14 mouse cellular contexts compared by ENCODE assay signal in genomic region chr4:41055111-41055510, GRCm38 (mm10). TPM values are rescaled to one million over a fixed set of nuclear protein-coding genes. Genes with fewer than 3 reads are reported as not detected.
DNase-seq lines count a peak whose midpoint lies in the region; ATAC-seq and TF ChIP-seq lines count a peak whose summit lies in the region.
"Had no signal": no experiment of that assay in that cellular context is flagged by ENCODE, and none has a peak within 500 bp of the region (broad histone marks: within the 10 kb centered on the region; RNA-seq: fewer than 3 reads in every experiment).

No protein-coding gene starts in this region.

- no peaks in the 10 kb centered on the region for H3K27me3 ChIP-seq in embryonic facial prominence, embryonic 13.5 days
- H3K27me3 ChIP-seq in embryonic facial prominence, embryonic 10.5 days (replicated peaks; ENCODE audit: low read depth, poor library complexity, severe bottlenecking) = no peaks in the 10 kb centered on the region
- H3K27me3 ChIP-seq in liver, embryonic 12.5 days (replicated peaks) = no peaks in the 10 kb centered on the region
- H3K27me3 ChIP-seq in stomach, postnatal 0 days (ENCODE audit: control insufficient read depth, insufficient read depth, low read length) = no peaks in the 10 kb centered on the region
- H3K27me3 ChIP-seq: hindbrain, embryonic 15.5 days had no signal

- peaks cover 10% of the 10 kb centered on the region for H3K4me1 ChIP-seq in embryonic facial prominence, embryonic 13.5 days
- H3K4me1 ChIP-seq in embryonic facial prominence, embryonic 10.5 days = peaks cover 11% of the 10 kb centered on the region
- peaks cover 48% of the 10 kb centered on the region for H3K4me1 ChIP-seq in liver, embryonic 12.5 days
- H3K4me1 ChIP-seq in stomach, postnatal 0 days (replicated peaks; ENCODE audit: control insufficient read depth, insufficient read depth) = peaks cover 3% of the 10 kb centered on the region; the same call in 1 of the 2 replicates

- H3K36me3 ChIP-seq in embryonic facial prominence, embryonic 13.5 days = no peaks in the 10 kb centered on the region
- no peaks in the 10 kb centered on the region for H3K36me3 ChIP-seq in embryonic facial prominence, embryonic 10.5 days (replicated peaks)
- no peaks in the 10 kb centered on the region for H3K36me3 ChIP-seq in liver, embryonic 12.5 days
- no peaks in the 10 kb centered on the region for H3K36me3 ChIP-seq in stomach, postnatal 0 days (ENCODE audit: control insufficient read depth, insufficient read depth, low read length)
- H3K36me3 ChIP-seq: hindbrain, embryonic 15.5 days had no signal

- H3K4me3 ChIP-seq in embryonic facial prominence, embryonic 13.5 days = no peak overlapping the region
- H3K4me3 ChIP-seq in embryonic facial prominence, embryonic 10.5 days = no peak overlapping the region
- H3K4me3 ChIP-seq in liver, embryonic 12.5 days = no peak overlapping the region
- H3K4me3 ChIP-seq in stomach, postnatal 0 days (ENCODE audit: low read depth, low read length) = no peak overlapping the region
- H3K4me3 ChIP-seq: hindbrain, embryonic 15.5 days; myocyte had no signal

- WGBS in embryonic facial prominence, embryonic 13.5 days = 53% methylated on average over 13 of the region's 13 CpGs
- WGBS in embryonic facial prominence, embryonic 10.5 days = 78% methylated on average over 13 of the region's 13 CpGs
- 63% methylated on average over 13 of the region's 13 CpGs for WGBS in liver, embryonic 12.5 days (ENCODE audit: insufficient replicate concordance)
- 39% methylated on average over 13 of the region's 13 CpGs for WGBS in stomach, postnatal 0 days

- TF ChIP-seq CTCF in stomach, postnatal 0 days (IDR thresholded peaks at IDR 0.05; ENCODE audit: low read depth) = no peak

- no peak for TF ChIP-seq EP300 in stomach, postnatal 0 days (optimal IDR thresholded peaks at IDR 0.05)

- peak; percentile 44 for ATAC-seq in embryonic facial prominence, embryonic 13.5 days (ENCODE audit: insufficient number of reproducible peaks, insufficient read depth, low FRiP score, low TSS enrichment, low read depth)
- no peak for ATAC-seq in liver, embryonic 12.5 days
- peak; percentile 51; the same call in 1 of the 2 replicates for ATAC-seq in stomach, postnatal 0 days (ENCODE audit: low FRiP score, low TSS enrichment)

- no peak overlapping the region for H3K4me2 ChIP-seq in embryonic facial prominence, embryonic 13.5 days
- 0 out of 2 replicates have a peak overlapping the region, but pooled peaks have one; percentile 5 for H3K4me2 ChIP-seq in liver, embryonic 12.5 days
- peak overlapping the region; percentile 5; the same call in 1 of the 2 replicates for H3K4me2 ChIP-seq in stomach, postnatal 0 days (replicated peaks; ENCODE audit: low read depth)
- H3K4me2 ChIP-seq: hindbrain, embryonic 15.5 days had no signal

- H3K9ac ChIP-seq in embryonic facial prominence, embryonic 13.5 days = no peak overlapping the region
- H3K9ac ChIP-seq in liver, embryonic 12.5 days = no peak overlapping the region
- no peak overlapping the region for H3K9ac ChIP-seq in stomach, postnatal 0 days (ENCODE audit: low read length)
- H3K9ac ChIP-seq: hindbrain, embryonic 15.5 days; liver, embryonic 14.5 days had no signal

- H3K27ac ChIP-seq in embryonic facial prominence, embryonic 13.5 days = no peak overlapping the region
- H3K27ac ChIP-seq in embryonic facial prominence, embryonic 10.5 days (replicated peaks) = no peak overlapping the region
- 0 out of 2 replicates have a peak overlapping the region, but pooled peaks have one; percentile 2 for H3K27ac ChIP-seq in liver, embryonic 12.5 days
- H3K27ac ChIP-seq in stomach, postnatal 0 days (replicated peaks) = 0 out of 2 replicates have a peak overlapping the region, but pooled peaks have one; percentile 2
- H3K27ac ChIP-seq: hindbrain, embryonic 15.5 days; liver, embryonic 14.5 days had no signal

- no peak for DNase-seq in embryonic facial prominence, embryonic 10.5 days (ENCODE audit: low spot score)
- DNase-seq in urinary bladder, postnatal 14 days (ENCODE audit: low spot score) = peak; percentile 74
- no peak for DNase-seq in urinary bladder, adult 2 months (ENCODE audit: low spot score)
- peak; percentile 58 for DNase-seq in stomach, postnatal 0 days (ENCODE audit: low spot score)
- no peak for DNase-seq in frontal cortex, postnatal 25 days (ENCODE audit: low spot score in 2 of 2)
- no peak for DNase-seq in frontal cortex, postnatal 14 days (ENCODE audit: low spot score in 2 of 2)
- DNase-seq: B cell, adult 2 months; cerebellum, adult 18-20 months had no signal

- no peaks in the 10 kb centered on the region for H3K9me3 ChIP-seq in embryonic facial prominence, embryonic 13.5 days
- H3K9me3 ChIP-seq in embryonic facial prominence, embryonic 10.5 days = no peaks in the 10 kb centered on the region
- no peaks in the 10 kb centered on the region for H3K9me3 ChIP-seq in liver, embryonic 12.5 days (replicated peaks)
- no peaks in the 10 kb centered on the region for H3K9me3 ChIP-seq in stomach, postnatal 0 days (ENCODE audit: control insufficient read depth, low read length)
- H3K9me3 ChIP-seq: hindbrain, embryonic 15.5 days had no signal

RNA-seq across cellular contexts. Expression of gene Aqp7, which starts 7.2 kb away (rescaled TPM):
- polyA plus RNA-seq in embryonic facial prominence, embryonic 13.5 days (2015; fragmentation: Nextera tagmentation; extraction: Ambion mirVana) = 0.10 and 0.30 TPM in 2 replicates
- 0.06 TPM in 1 of 2 replicates, not detected in the other for polyA plus RNA-seq in embryonic facial prominence, embryonic 10.5 days (2016; fragmentation: Nextera tagmentation; extraction: Ambion mirVana)
- 1.6 and 2.4 TPM in 2 replicates for polyA plus RNA-seq in urinary bladder, adult 2 months (2012; rRNA removed)
- polyA plus RNA-seq in liver, embryonic 12.5 days (2016; fragmentation: Nextera tagmentation; extraction: Ambion mirVana) = 1.3 and 1.8 TPM in 2 replicates
- 0.39 and 0.47 TPM in 2 replicates for polyA plus RNA-seq in stomach, postnatal 0 days (2015; fragmentation: Nextera tagmentation; extraction: Ambion mirVana)
- polyA plus RNA-seq: forebrain, embryonic 11.5 days; hindbrain, embryonic 15.5 days; myocyte had no signal

RNA-seq across cellular contexts. Expression of gene Aqp3, which starts 42.9 kb away (rescaled TPM):
- polyA plus RNA-seq in embryonic facial prominence, embryonic 13.5 days (2015; fragmentation: Nextera tagmentation; extraction: Ambion mirVana) = 20.0 and 27.9 TPM in 2 replicates
- polyA plus RNA-seq in embryonic facial prominence, embryonic 10.5 days (2016; fragmentation: Nextera tagmentation; extraction: Ambion mirVana) = 2.9 and 4.5 TPM in 2 replicates
- 516 and 601 TPM in 2 replicates for polyA plus RNA-seq in urinary bladder, adult 2 months (2012; rRNA removed)
- 20.9 and 22.3 TPM in 2 replicates for polyA plus RNA-seq in liver, embryonic 12.5 days (2016; fragmentation: Nextera tagmentation; extraction: Ambion mirVana)
- 202 and 227 TPM in 2 replicates for polyA plus RNA-seq in stomach, postnatal 0 days (2015; fragmentation: Nextera tagmentation; extraction: Ambion mirVana)
- polyA plus RNA-seq: myocyte had no signal

Comparison
In these comparisons a context has a peak if more than half of its experiments do, and no peak if none do; other contexts are left out.
1. DNase-seq: peak in urinary bladder, postnatal 14 days (single experiment) and stomach, postnatal 0 days (single experiment); none in embryonic facial prominence, embryonic 10.5 days (single experiment), urinary bladder, adult 2 months (single experiment), frontal cortex, postnatal 25 days (0 of 2) and frontal cortex, postnatal 14 days (0 of 2).
2. H3K27ac ChIP-seq: peak in liver, embryonic 12.5 days (single experiment) and stomach, postnatal 0 days (single experiment); none in embryonic facial prominence, embryonic 13.5 days (single experiment) and embryonic facial prominence, embryonic 10.5 days (single experiment).